Mouse (Mus musculus): ENCODE data around the gene Bmp6.

DNA sequence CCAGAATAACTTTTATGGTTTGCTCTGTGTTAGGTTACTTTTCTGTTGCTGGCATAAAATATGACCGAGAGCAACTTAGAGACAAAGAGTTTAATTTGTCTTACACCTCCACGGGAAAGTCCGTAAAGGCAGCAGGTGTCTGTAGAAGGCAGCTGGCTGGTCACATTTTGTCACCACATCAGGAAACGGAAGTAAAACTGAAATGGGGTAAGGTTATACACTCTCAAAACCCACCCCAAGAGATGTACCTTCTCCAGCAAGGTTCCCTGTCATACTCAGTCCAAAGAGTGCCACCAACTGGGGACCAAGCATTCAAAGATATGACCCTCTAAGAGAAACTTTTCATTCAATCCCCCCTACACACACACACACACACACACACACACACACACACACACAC, 201.8 kb downstream of the Bmp6 start:
- no peak for TF ChIP-seq GATA1 (IDR thresholded peaks at IDR 0.05; ENCODE audit: borderline replicate concordance, low read length)
- TF ChIP-seq FLI1 (IDR thresholded peaks at IDR 0.05; ENCODE audit: low read length): no peak
